Mouse (Mus musculus): ENCODE data around the gene Fto. TPM values are rescaled to one million over a fixed set of nuclear protein-coding genes. Genes with fewer than 3 reads are reported as not detected.

Fto gene
- polyA plus RNA-seq, 1 experiment from 2014 or later = 90.1 TPM

GRCm38 (mm10) chr8:91711981-91712598 is 398.8 kb downstream of the Fto start:
- H3K9ac ChIP-seq = no peak overlapping the region
- no peaks in the 10 kb centered on the region for H3K9me3 ChIP-seq (replicated peaks)
- no peak for ATAC-seq
- peaks cover 57% of the 10 kb centered on the region for H3K4me1 ChIP-seq
- H3K4me2 ChIP-seq = 0 out of 2 replicates have a peak overlapping the region, but pooled peaks have one; percentile 63
- 24% methylated on average over 6 of the region's 6 CpGs for WGBS
- no peak overlapping the region for H3K4me3 ChIP-seq
- peaks cover 65% of the 10 kb centered on the region for H3K27me3 ChIP-seq
- no peak overlapping the region for H3K27ac ChIP-seq
- no peaks in the 10 kb centered on the region for H3K36me3 ChIP-seq (ENCODE audit: poor library complexity, severe bottlenecking)

GRCm38 (mm10) chr8:91712731-91713569 is 399.6 kb downstream of the Fto start:
- peaks cover 57% of the 10 kb centered on the region for H3K4me1 ChIP-seq
- H3K9ac ChIP-seq = peak overlapping the region; percentile 52
- ATAC-seq = peak; percentile 49; the same call in 1 of the 2 replicates
- 4% methylated on average over 31 of the region's 31 CpGs for WGBS
- peak overlapping the region; percentile 63 for H3K4me2 ChIP-seq
- no peak overlapping the region for H3K27ac ChIP-seq
- peak overlapping the region; percentile 32 for H3K4me3 ChIP-seq
- H3K9me3 ChIP-seq (replicated peaks) = no peaks in the 10 kb centered on the region
- no peaks in the 10 kb centered on the region for H3K36me3 ChIP-seq (ENCODE audit: poor library complexity, severe bottlenecking)
- H3K27me3 ChIP-seq = peaks cover 72% of the 10 kb centered on the region

- H3K9me3 ChIP-seq (replicated peaks) = no peaks in the 10 kb centered on the region
- no peaks in the 10 kb centered on the region for H3K36me3 ChIP-seq (ENCODE audit: poor library complexity, severe bottlenecking)
- peaks cover 52% of the 10 kb centered on the region for H3K4me1 ChIP-seq
- H3K27ac ChIP-seq = no peak overlapping the region
- peak overlapping the region; percentile 63 for H3K4me2 ChIP-seq
- H3K9ac ChIP-seq = peak overlapping the region; percentile 52
- H3K4me3 ChIP-seq = peak overlapping the region; percentile 32
- ATAC-seq = no peak
- H3K27me3 ChIP-seq = peaks cover 72% of the 10 kb centered on the region
- 9% methylated on average over 12 of the region's 12 CpGs for WGBS
Measured at GRCm38 (mm10) chr8:91713677-91714312, 400.5 kb downstream of the Fto start.

- no peak for ATAC-seq
- 91% methylated on average over 7 of the region's 7 CpGs for WGBS
- H3K36me3 ChIP-seq (ENCODE audit: poor library complexity, severe bottlenecking) = no peaks in the 10 kb centered on the region
- H3K4me1 ChIP-seq = peaks cover 42% of the 10 kb centered on the region
- no peak overlapping the region for H3K27ac ChIP-seq
- H3K9ac ChIP-seq = no peak overlapping the region
- no peaks in the 10 kb centered on the region for H3K9me3 ChIP-seq (replicated peaks)
- no peak overlapping the region for H3K4me2 ChIP-seq
- no peak overlapping the region for H3K4me3 ChIP-seq
- peaks cover 68% of the 10 kb centered on the region for H3K27me3 ChIP-seq
Measured at GRCm38 (mm10) chr8:91714733-91715132, 401.4 kb downstream of the Fto start.

- no peak for ATAC-seq
- WGBS = 35% methylated on average over 8 of the region's 8 CpGs
- no peaks in the 10 kb centered on the region for H3K9me3 ChIP-seq (replicated peaks)
- no peaks in the 10 kb centered on the region for H3K36me3 ChIP-seq (ENCODE audit: poor library complexity, severe bottlenecking)
- H3K9ac ChIP-seq = no peak overlapping the region
- H3K27ac ChIP-seq = no peak overlapping the region
- no peak overlapping the region for H3K4me3 ChIP-seq
- H3K4me2 ChIP-seq = no peak overlapping the region
- peaks cover 60% of the 10 kb centered on the region for H3K27me3 ChIP-seq
- peaks cover 34% of the 10 kb centered on the region for H3K4me1 ChIP-seq
Measured at GRCm38 (mm10) chr8:91715387-91716085, 402.2 kb downstream of the Fto start.

Other genes starting within 250 kb of the Fto start
- 14.2 and 15.8 TPM in 2 replicates for gene Rbl2, start 243.5 kb upstream of the Fto start, polyA plus RNA-seq (2015; fragmentation: Nextera tagmentation; extraction: Ambion mirVana)
- 119 and 122 TPM in 2 replicates for gene Aktip, start 113.5 kb upstream of the Fto start, polyA plus RNA-seq (2015; fragmentation: Nextera tagmentation; extraction: Ambion mirVana)
- 11.4 and 15.7 TPM in 2 replicates for gene Rpgrip1l, start 263 bp upstream of the Fto start, polyA plus RNA-seq (2015; fragmentation: Nextera tagmentation; extraction: Ambion mirVana)